Mouse (Mus musculus) neutrophil, adult 5-6 weeks (primary cell): Measurements from ENCODE around the gene Iars2. TPM values are rescaled to one million over a fixed set of nuclear protein-coding genes. Genes with fewer than 3 reads are reported as not detected.

ENCODE experiments used
- ATAC-seq: fragments of 151-379, 151-347 bp; 2 replicates; pipeline ENCODE4 v1.8.0; 2017; ENCODE audit warnings: mild to moderate bottlenecking, moderate TSS enrichment; ENCODE audit not compliant: insufficient number of reproducible peaks, poor library complexity, low FRiP score, severe bottlenecking; ENCODE audit errors: extremely low read depth
- total RNA-seq: library from RNA; stranded (forward); fragments of 200-1000 nt; gene quantifications from 2 replicates; pipeline ENCODE4 v1.2.3, GENCODE M21; 2017

The Iars2 gene
- total RNA-seq, 1 experiment from 2014 or later, result 32.0 TPM

DNA sequence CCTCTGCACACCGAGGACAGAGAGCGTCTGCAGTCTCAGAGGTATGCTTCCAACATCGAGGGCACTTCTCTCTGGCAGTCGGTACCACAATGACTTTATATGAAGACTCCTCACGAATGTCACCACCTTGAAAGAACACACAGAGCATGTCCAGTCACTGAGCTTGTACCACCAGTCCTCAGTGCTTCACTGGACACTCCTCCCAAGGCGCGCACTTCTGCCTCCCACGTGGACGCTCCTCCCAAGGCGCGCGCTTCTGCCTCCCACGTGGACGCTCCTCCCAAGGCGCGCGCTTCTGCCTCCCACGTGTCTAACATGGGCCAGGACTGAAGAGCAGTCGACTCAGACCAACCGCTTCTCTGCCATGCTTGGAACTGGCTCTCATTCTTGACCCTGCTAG, 42.1 kb downstream of the Iars2 start:
- no peak for ATAC-seq

- no peak for ATAC-seq
Measured at GRCm38 (mm10) chr1:185285171-185285570, 44.0 kb downstream of the Iars2 start.

GRCm38 (mm10) chr1:185284740-185285139, 44.5 kb downstream of the Iars2 start:
- ATAC-seq, result no peak

GRCm38 (mm10) chr1:185283247-185283646, 45.9 kb downstream of the Iars2 start:
- no peak for ATAC-seq

GRCm38 (mm10) chr1:185282846-185283245, 46.4 kb downstream of the Iars2 start:
- ATAC-seq, result no peak

- ATAC-seq, result no peak
Measured at GRCm38 (mm10) chr1:185280616-185281015, 48.6 kb downstream of the Iars2 start.

GRCm38 (mm10) chr1:185279288-185279687, 49.9 kb downstream of the Iars2 start:
- no peak for ATAC-seq

GRCm38 (mm10) chr1:185277022-185277421, 52.2 kb downstream of the Iars2 start:
- ATAC-seq, result no peak

DNA sequence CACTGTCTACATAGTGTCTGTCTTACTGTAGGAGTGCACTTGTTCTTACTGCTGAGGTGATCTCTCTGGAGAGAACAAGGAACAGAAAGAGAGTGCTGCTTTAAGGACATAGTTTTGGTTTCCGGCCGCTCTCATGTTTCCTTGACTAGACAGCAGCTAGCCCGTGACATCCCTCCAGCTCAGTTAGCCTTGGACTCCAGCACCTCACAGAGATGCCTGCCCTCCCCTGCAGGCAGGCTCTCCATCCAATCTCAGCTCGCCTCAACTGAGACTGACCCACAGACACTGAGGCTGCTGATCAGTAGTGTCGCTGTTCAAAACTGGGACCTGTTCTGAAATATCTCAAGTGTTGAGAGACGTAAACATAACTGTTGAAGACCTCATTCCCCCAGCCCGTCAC, 53.2 kb downstream of the Iars2 start:
- ATAC-seq, result no peak

DNA sequence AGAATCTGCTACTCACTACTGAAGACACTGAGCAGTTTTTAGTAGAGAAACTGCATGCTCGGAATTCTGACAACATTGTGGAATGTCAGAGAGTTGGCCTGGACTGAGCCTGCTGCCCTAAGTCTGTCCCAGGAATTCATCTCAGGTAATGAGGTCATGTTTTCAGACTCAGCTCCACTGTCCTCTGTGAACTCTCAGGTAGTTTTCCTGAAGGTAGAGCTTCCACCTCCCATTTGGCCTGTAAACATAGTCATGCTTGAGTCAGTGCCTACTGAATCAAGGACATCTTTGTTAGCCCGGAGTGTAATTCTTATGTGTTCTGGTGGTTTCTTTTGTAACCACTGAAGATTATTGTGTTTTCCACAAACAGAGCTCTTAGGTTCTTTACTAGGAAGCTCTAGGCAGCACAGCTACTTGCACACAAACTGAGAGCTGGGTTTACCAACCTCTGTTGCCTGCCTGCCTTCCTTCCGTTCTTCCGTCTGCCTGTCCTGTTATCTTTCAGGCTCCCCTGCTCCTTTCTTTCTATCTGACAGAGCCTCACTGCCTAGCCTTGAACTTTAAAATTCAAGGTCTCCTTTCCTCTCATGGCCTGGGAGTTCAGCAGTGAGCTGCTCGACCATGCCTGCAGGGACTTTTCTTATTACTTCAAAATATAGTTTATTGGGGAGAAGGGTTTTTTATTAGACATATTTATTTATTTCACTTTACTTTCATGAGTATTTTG, 54.2 kb downstream of the Iars2 start:
- ATAC-seq, result no peak

- ATAC-seq, result no peak
Measured at GRCm38 (mm10) chr1:185271373-185271772, 57.8 kb downstream of the Iars2 start.

DNA sequence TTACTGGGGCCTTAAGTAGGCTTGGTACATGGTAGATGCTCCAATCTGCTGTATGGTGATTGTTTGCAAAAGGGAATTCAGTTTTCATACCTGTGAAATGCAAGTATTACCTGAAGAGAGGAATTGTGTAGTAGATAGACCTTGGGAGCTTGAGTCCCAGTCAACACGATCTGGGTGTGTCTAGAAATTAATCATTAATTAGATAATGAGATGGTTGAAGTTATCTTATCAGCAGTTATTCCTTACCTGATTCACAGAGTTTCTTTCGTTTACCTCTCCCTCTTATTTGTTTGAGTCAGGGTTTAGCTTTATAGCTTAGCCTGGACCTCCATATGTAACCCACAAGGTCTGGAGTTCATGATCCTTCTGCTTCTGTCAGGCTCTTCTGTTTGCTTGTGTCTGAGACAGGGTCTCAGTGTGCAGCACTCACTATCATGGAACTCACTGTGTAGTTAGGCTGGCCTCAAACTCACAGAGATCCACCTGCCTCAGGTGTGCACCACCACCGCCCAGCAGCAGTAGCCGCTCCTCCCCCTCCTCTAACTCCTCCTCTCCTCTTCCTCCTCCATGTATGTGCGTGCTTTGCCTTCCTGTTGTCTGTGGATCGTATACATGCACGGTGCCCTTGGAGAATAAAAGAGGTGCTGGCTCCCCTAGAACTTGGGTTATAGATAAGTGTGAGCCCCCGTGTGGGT, 58.6 kb downstream of the Iars2 start:
- ATAC-seq, result no peak

- ATAC-seq, result no peak
Measured at GRCm38 (mm10) chr1:185268675-185269074, 60.5 kb downstream of the Iars2 start.

- ATAC-seq, result no peak
Measured at GRCm38 (mm10) chr1:185262565-185262964, 66.6 kb downstream of the Iars2 start.

- no peak for ATAC-seq
Measured at GRCm38 (mm10) chr1:185256753-185257152, 72.4 kb downstream of the Iars2 start.

- no peak for ATAC-seq
Measured at GRCm38 (mm10) chr1:185255336-185255735, 73.9 kb downstream of the Iars2 start.

DNA sequence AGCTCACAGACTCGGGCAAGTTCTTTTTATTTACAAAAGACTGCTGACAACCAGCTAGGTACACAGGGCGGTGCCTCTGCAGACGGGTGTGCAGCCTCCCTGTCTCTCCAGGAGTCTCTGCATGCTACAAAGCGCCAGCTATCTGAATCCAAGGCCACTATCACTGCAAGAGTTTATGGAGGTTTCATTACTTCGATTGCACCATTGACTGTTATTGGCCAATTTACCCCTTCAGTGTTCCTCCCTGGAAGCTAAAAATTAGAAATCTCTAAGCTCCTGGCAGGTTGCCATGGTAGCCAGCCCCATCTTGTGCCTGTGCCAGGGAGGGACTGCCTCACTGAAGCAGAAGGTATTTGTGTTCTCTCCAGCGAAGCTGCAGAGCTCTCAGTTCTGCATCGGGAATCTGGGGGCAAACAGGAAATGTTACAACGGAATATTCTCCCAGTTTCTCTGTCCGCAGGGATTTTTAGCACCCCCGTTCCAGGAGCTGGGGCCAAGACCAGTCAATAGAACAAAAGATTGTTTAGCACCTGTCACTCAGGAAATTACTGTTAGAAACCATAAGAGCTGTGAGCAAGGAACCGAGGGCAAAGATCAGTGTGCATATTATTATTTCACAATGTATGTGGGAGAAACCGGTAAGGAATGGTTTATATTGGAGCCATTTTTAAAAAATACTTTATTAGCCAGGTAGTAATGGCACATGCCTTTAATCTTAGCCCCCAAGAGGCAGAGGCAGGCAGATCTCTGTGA, 75.9 kb downstream of the Iars2 start:
- no peak for ATAC-seq

- ATAC-seq, result no peak
Measured at GRCm38 (mm10) chr1:185252351-185252750, 76.8 kb downstream of the Iars2 start.

DNA sequence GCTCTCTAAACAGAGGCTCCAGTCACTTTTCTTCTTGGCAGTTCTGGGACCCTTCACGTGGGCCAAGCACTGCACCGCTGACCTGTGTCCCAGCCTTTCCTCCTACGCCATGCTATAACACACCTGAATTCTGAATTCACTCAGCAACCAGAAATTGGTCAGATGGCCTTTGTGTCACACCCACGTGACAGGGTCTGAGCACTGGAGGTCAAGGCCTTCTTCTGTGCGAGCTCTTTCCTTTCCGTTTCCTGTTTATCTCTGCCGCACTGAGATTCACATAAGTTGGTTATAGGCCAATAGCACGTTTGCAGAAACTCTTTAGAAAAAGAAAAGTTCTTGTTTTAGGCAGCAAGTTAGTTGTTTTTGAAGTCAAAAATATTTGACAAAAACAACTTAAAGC, 80.5 kb downstream of the Iars2 start:
- ATAC-seq, result no peak
